Mouse (Mus musculus) ES-Bruce4 (cell line): ENCODE results near the gene Prrc2b. TPM values are rescaled to one million over a fixed set of nuclear protein-coding genes. Genes with fewer than 3 reads are reported as not detected.

Experiments
- H3K27ac ChIP-seq: 2 replicates; pipeline ENCODE4 v1.5.1; 2012; ENCODE audit warnings: low read length, inconsistent platforms; ENCODE audit not compliant: insufficient read depth
- H3K27me3 ChIP-seq: 2 replicates; pipeline ENCODE4 v1.6.1; 2012; ENCODE audit warnings: mild to moderate bottlenecking, low read length, inconsistent platforms; ENCODE audit not compliant: control insufficient read depth, poor library complexity, insufficient read depth, severe bottlenecking
- H3K36me3 ChIP-seq: 2 replicates; pipeline ENCODE4 v1.6.1; 2012; ENCODE audit warnings: inconsistent platforms, mild to moderate bottlenecking, low read length, moderate library complexity; ENCODE audit not compliant: control insufficient read depth, poor library complexity, insufficient read depth, severe bottlenecking
- H3K4me1 ChIP-seq: one replicate; pipeline ENCODE4 v1.8.1; 2011; ENCODE audit warnings: low read length; ENCODE audit not compliant: control insufficient read depth, insufficient read depth
- H3K4me3 ChIP-seq: 2 replicates; pipeline ENCODE4 v1.5.1; 2011; ENCODE audit warnings: low read depth, mild to moderate bottlenecking, low read length
- H3K9ac ChIP-seq: 2 replicates; pipeline ENCODE4 v1.6.1; 2012; ENCODE audit warnings: low read depth, mild to moderate bottlenecking, inconsistent platforms; ENCODE audit not compliant: poor library complexity, severe bottlenecking
- H3K9me3 ChIP-seq: replicated peaks from 2 replicates; pipeline ENCODE4 v1.6.1; 2012; ENCODE audit warnings: mild to moderate bottlenecking, low read length, inconsistent platforms; ENCODE audit not compliant: control insufficient read depth, poor library complexity, insufficient read depth, severe bottlenecking
- CTCF ChIP-seq: IDR thresholded peaks from one replicate; pipeline ENCODE4 v1.8.1; 2011; ENCODE audit warnings: low read depth, low read length
- EP300 ChIP-seq: IDR thresholded peaks from 2 replicates; pipeline ENCODE4 v1.6.1; 2011; ENCODE audit warnings: low read depth, low read length; ENCODE audit not compliant: insufficient read depth
- POLR2A ChIP-seq: IDR thresholded peaks from one replicate; pipeline ENCODE4 v1.8.1; 2011; ENCODE audit warnings: low read length; ENCODE audit not compliant: insufficient read depth
- polyA plus RNA-seq: library from polyadenylated mRNA; stranded (reverse); fragments of >200 nt; gene quantifications from 2 replicates; pipeline ENCODE4 v1.2.4, GENCODE M21; 2011; ENCODE audit warnings: low read depth; ENCODE audit not compliant: missing spikeins, insufficient read depth, insufficient read length

Prrc2b gene
- polyA plus RNA-seq, 1 experiment: 106 TPM

- H3K4me1 ChIP-seq: no peaks in the 10 kb centered on the region
- H3K36me3 ChIP-seq: peaks cover 75% of the 10 kb centered on the region
- TF ChIP-seq CTCF (no peak), EP300 (no peak), POLR2A (no peak)
- no peak overlapping the region for H3K9ac ChIP-seq
- H3K27me3 ChIP-seq: no peaks in the 10 kb centered on the region
- H3K9me3 ChIP-seq: no peaks in the 10 kb centered on the region
- H3K4me3 ChIP-seq: no peak overlapping the region
- H3K27ac ChIP-seq: no peak overlapping the region
Observed at GRCm38 (mm10) chr2:32215576-32215975, 64.7 kb downstream of the Prrc2b start.

- H3K4me3 ChIP-seq: no peak overlapping the region
- H3K4me1 ChIP-seq: no peaks in the 10 kb centered on the region
- no peak for TF ChIP-seq POLR2A
- TF ChIP-seq CTCF: no peak
- no peak for TF ChIP-seq EP300
- no peaks in the 10 kb centered on the region for H3K27me3 ChIP-seq
- no peak overlapping the region for H3K9ac ChIP-seq
- peaks cover 77% of the 10 kb centered on the region for H3K36me3 ChIP-seq
- no peaks in the 10 kb centered on the region for H3K9me3 ChIP-seq
- no peak overlapping the region for H3K27ac ChIP-seq
Observed at GRCm38 (mm10) chr2:32216506-32216905, 65.6 kb downstream of the Prrc2b start.

- Histone ChIP-seq H3K4me3 (no peak overlapping the region), H3K27me3 (no peaks in the 10 kb centered on the region), H3K36me3 (peaks cover 79% of the 10 kb centered on the region), H3K9me3 (no peaks in the 10 kb centered on the region), H3K9ac (no peak overlapping the region), H3K27ac (no peak overlapping the region), H3K4me1 (no peaks in the 10 kb centered on the region)
- TF ChIP-seq POLR2A: no peak
- TF ChIP-seq EP300: no peak
- TF ChIP-seq CTCF: no peak
Observed at GRCm38 (mm10) chr2:32217656-32218055, 66.8 kb downstream of the Prrc2b start.

- no peaks in the 10 kb centered on the region for H3K4me1 ChIP-seq
- H3K27ac ChIP-seq: no peak overlapping the region
- no peak for TF ChIP-seq CTCF
- no peak for TF ChIP-seq EP300
- no peak overlapping the region for H3K4me3 ChIP-seq
- no peak overlapping the region for H3K9ac ChIP-seq
- peaks cover 79% of the 10 kb centered on the region for H3K36me3 ChIP-seq
- H3K9me3 ChIP-seq: no peaks in the 10 kb centered on the region
- no peaks in the 10 kb centered on the region for H3K27me3 ChIP-seq
Observed at GRCm38 (mm10) chr2:32218113-32218512, 67.2 kb downstream of the Prrc2b start.

GRCm38 (mm10) chr2:32218541-32219334, 67.9 kb downstream of the Prrc2b start:
- TF ChIP-seq EP300 (no peak), CTCF (no peak), POLR2A (no peak)
- Histone ChIP-seq H3K9me3 (no peaks in the 10 kb centered on the region), H3K4me1 (no peaks in the 10 kb centered on the region), H3K36me3 (peaks cover 77% of the 10 kb centered on the region), H3K4me3 (no peak overlapping the region), H3K27me3 (no peaks in the 10 kb centered on the region), H3K27ac (no peak overlapping the region), H3K9ac (no peak overlapping the region)

- H3K9me3 ChIP-seq: no peaks in the 10 kb centered on the region
- no peaks in the 10 kb centered on the region for H3K4me1 ChIP-seq
- H3K27me3 ChIP-seq: no peaks in the 10 kb centered on the region
- no peak for TF ChIP-seq EP300
- TF ChIP-seq CTCF: no peak
- no peak for TF ChIP-seq POLR2A
- no peak overlapping the region for H3K9ac ChIP-seq
- no peak overlapping the region for H3K4me3 ChIP-seq
- H3K27ac ChIP-seq: no peak overlapping the region
- H3K36me3 ChIP-seq: peaks cover 78% of the 10 kb centered on the region
Observed at GRCm38 (mm10) chr2:32219501-32219900, 68.6 kb downstream of the Prrc2b start.
